Mouse (Mus musculus) gastrocnemius, postnatal 25 days (tissue): Measurements from ENCODE around the gene Nav2. TPM values are rescaled to one million over a fixed set of nuclear protein-coding genes. Genes with fewer than 3 reads are reported as not detected.
A peak's percentile ranks its signal among the peaks of the same experiment; 100 is the strongest.

Experiments
- DNase-seq: peaks from one replicate; pipeline ENCODE4 v3.0.0; 2022
- total RNA-seq, 2 experiments: library from RNA; stranded (reverse); gene quantifications; 1 replicate in 1 of 2; 2 replicates in 1 of 2; pipeline ENCODE4 v1.2.3; 2021

Gene Nav2
- total RNA-seq, 2 experiments from 2014 or later = 29.5 to 30.0 TPM

DNA sequence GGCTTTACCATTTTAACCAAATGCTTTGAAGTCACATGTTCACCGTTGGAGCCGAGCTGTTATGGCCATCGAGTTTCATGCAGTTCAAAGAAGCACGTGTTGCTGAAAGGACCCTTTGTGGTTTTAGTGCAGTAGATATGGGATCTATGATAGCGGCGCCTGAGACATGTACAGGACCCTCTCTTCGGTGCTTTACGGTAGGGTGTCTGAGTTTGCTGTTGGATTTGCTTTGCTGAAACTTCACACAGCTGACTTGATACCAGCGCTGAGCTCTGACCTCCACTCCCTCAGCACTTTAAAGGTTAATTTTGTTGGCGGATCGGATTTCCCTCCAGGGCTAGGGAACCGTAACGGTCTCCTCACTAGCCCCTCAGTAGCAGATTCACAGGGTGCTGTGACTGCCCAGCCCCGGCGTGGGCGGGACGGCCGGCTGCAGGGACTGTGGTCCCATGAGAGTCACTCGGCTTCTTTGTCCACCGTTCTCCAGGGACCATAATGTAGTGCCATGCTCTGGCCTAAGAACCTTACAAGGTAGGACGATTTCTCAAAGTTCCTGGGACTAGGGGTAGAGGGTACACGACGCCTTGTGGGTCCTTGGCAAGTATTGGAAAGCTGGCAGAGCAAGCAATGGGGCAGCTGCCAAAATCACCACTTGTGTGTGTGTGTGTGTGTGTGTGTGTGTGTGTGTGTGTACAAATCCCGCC lies 614.0 kb downstream of the Nav2 start:
- peak; percentile 10 for DNase-seq

DNA sequence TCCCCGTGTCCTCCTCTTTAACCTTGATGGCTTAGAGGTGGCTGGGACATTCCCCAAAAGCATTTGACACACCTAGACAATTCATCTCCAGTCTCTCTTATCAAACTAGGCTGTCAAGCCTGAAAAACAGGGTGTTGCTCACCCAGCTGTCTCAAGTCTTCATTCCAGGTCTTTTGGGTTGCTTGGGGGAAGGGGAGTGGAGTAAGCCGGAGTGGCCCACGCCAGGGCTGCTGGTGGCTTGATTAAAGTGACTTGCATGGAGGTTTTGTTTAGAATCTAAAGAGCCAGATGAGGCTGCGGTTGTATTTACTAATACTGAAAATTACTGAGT lies 614.6 kb downstream of the Nav2 start:
- DNase-seq = no peak

DNA sequence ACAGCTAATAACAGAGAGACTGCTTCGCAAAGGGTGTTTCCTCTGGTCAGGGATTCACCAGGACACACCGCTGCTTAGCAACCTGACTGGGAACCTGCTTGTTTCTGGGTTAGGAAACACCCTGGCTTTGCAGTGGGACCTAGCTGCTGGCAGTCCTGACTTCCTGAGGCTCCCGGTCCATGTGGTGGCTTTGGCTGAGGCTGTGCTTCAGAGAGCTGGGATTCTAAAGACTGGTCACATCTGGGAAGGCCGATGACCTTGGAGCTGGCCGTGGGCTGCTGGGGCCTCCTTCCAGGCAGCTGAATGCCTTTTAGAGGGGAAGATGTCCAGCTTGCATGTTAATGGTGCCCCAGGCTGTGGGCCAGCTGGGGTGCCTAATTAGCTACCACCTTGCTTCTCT lies 615.2 kb downstream of the Nav2 start:
- no peak for DNase-seq

DNA sequence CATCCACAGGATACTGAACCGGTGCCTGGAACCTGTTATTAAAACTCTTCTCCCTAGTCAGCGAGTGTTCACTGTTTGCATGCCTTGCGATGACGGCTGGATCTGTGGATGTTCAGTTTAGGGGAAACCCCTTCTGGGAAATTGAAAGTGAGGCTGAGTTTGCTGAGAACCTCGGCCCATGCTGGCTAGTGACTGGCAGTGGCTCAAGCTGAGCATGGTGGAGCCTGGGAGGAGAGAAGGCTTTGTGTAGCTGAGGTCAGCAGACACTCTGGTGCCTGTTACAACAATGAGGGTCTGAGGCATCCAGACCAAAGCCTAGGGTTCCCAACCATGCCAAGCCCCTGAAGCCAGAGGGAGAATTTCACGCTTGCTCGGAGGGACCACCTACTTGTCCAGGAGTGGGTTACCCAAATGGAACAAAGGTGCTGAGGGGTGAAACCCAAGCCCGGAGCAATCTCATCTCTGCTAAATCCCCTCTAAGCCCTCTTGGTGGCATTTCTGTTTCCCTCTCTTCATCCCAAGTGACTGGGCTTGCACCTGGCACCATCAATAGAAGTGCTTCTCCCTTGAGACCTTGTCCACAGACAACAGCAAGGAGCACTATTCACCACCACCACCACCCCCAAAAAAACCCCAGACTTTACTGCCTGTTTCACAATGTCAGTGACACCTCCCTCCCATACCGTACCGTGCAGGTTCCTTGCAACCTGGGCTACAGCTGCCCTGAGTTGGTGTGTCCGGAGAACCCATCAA lies 617.0 kb downstream of the Nav2 start:
- DNase-seq = no peak

DNA sequence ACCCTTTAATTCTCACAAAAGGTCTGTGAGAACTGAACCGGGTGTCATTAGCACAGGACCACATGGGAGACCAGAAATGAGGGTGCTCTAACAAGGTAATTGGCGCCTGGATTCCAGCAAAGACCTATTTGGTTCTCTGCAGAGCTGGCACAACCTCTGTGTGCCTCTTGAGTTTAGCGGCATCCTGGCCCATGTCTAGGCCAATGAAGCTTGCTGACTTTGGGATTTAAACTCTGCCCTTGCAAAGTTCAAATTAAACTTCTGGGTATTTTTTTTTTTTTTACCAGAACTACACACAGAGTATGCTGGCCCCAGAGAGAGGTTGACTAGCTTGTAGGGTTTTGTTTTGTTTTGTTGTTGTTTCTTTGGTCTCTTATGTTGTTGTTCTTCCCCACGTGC lies 617.6 kb downstream of the Nav2 start:
- no peak for DNase-seq

DNA sequence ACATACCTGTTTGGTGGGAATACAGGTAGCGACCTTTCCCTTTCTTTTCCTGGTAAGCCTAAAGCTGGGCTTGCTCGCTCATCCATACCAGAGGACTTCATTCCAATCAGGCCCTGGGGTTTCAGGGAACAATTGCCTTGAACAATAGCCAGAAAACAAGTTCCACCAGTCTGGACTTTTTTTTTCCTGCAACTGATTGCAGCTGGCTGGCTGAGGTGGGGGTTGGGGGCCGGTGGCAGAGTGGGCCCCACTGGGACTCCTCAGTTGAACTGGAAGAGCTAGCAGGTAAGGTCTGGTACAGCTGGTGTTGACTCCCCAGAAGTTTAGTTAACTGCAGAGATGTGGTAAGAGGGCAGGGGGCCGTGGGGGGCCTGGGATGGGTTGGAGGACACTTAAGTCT lies 619.0 kb downstream of the Nav2 start:
- no peak for DNase-seq

DNA sequence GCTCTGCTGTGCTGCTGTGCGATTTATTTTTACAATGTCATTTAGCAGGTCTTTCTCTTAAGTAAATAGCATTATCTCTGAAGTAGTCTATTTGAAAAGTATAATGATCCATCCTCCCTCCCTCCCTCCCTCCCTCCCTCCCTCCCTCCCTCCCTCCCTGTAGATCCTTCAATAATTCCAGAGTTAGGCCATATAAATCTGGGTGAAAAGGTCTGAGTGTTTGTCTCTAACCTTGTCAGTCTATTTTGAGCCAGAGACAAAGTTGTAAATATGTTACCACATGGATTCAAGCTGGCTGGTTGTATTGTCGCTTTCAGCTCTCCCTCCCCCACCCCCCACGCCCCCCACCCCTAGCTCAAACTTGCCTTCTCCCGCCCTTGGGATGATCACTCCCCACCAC lies 619.4 kb downstream of the Nav2 start:
- no peak for DNase-seq

DNA sequence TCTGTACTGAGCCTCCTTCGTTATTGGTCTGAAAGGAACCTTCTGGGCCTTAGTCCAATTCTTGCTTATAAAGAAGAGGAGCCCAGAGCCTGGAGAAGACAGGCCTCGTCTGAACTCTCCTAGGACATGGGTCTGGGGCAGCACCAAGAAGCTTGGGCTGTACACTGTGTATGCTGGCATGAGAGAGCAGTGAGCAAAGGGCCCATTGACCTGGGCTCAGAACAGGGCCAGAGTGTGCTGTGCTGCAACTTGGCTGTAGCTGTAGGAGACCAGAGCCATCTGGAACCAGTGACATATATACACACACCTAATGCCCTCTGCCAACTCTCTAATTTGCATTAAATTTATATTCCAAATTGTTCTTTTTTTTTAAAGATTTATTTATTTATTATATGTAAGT lies 621.0 kb downstream of the Nav2 start:
- no peak for DNase-seq

DNA sequence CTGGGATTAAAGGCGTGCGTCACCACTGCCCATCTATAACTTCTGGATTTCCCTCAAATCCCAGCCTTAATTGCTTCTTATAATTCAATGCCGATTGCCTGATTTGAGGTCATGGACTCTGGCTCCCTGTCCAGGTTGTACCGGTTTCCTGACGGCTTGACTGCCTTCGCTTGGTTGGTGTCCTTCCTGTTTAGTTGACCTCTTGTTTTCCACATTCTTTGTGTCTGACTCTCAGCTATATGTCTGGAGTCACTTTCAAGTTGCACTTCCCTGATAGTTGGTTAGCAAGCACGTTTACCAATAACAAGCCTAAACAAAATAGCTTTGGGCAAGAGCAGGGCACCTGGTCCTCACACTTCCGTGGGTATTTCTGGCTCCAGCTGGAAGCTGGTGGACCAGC lies 625.1 kb downstream of the Nav2 start:
- DNase-seq = no peak

DNA sequence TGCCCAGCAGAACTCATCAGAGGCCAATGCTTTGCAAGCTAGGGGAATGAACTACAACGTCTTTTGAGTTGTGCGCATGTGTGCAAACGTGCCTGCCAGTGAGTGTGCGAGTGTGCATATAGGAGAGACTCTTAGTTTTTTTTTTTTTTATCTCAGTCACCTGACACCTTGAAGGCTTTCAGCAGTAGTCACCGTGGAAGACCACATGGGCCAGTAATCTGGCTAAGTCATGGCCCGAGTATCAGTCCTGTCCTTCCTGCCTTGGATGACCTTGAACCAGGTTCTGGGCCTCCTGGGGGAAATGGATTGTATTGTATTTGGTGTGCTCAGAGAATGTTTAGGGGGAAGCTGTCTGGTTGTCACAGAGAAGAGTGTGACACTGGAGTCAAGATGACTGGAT lies 625.7 kb downstream of the Nav2 start:
- DNase-seq = no peak

DNA sequence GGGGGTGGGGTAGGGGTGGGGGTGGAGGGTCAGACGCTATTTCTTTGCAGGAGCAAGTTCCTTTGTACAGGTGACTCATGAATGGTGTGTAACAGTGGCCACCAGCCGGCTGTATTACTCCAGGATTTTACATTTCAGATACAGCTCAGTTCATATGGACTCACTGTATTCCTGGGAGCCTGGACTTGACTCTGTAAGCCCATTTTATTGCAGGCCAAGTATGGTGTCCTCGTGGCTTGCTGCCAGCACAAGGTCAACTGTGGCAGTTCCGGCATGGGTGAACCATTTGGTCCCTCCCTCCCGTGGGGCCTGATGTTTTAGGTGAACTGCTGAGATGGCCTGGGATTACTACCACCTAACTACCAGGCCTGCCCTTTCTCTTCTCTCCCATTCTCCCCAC lies 629.8 kb downstream of the Nav2 start:
- DNase-seq = no peak

DNA sequence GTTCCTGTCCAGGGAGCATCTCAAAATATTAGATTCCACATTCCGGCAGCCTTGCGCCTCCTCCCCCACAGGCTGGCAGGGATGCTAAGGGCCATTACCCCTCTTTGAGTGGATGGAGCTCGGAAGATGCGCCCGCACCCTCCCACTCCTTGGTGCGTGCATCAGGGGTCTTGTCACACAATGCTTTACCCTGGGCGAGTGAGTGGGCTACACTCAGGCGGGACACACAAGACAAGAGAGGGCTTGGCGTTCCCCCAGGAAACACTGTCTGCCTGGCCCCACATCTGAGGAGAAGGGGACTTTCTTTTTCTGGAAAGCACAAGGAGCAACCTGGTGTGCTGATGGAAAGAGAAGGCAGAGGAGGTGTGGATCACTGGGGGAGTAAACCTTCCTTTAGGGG lies 631.7 kb downstream of the Nav2 start:
- DNase-seq = no peak

DNA sequence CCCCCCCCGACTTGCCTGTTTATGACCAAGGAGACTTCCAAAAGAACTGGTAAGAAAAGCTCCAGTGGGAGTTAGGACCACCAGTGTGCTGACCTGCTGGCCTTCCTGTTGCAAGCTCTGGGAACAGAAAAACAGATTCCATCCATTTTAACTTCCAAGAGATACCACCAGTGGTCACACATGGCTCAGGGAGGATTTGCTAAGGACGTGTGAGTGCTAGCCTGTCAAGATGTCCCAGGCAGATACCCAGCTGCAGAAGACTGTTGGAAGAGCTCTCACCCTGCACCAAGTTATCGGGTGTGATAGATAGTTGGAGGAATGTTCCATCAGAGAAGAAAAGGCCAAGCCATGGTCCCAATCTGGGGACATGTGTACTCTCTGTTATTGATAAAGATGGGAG lies 633.6 kb downstream of the Nav2 start:
- no peak for DNase-seq

DNA sequence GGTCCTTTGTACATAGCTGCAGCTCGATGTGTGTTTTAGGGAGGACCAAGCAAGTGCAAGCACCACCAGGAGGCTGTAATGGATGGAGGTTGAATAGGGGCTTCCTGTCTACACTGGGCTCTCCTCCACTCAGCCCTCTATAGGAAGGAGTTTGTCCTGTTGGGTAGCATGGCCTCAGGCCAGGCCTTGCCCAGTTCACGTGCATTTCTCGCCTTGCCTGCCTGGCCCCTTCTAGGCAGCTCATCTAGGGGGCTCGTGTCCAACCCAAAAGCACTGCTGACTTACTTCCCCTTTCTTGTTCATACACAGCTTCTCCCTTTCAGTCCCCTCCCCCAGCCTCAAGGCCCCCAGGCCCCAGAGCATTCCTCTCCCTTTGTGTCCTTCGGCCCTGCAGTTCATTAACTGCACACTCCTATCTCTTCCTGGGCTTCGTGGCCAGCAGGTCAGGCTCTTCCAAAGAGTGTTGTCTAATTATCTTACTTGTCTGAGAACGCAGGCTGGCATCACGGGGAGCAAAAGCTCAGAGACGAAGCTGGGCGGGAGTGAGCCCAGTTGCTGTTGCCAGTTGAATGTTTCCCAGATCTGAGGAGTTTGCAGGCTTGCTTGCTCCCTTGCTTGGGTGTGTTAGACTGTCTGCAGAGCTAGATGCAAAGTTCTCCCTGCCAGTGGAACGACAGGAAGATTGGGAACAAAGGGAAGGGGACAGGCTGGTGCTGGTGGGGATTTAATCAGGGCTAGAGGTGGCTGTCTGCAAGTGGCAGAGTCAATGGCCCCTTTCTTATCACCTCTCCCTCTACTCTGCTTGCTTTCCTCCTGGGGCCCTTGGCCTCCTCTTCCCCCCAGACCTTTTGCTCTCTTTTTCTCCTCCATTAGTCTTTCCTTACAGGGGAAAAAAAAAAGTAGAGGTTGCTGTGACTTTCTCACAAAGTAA lies 636.5 kb downstream of the Nav2 start:
- DNase-seq = no peak

DNA sequence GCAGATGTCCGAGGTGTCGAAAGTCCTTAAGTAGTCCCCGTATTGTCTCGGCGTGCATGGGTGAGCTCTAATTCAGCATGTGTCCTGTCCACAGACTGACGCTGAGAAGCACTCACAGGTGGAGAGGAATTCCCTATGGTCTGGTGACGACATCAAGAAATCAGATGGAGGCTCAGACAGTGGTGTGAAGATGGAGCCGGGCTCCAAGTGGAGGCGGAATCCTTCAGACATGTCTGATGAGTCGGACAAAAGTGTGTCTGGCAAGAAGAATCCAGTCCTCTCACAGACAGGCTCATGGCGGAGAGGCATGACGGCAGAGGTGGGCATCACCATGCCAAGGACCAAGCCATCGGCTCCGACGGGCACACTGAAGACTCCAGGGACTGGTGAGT lies 637.2 kb downstream of the Nav2 start:
- DNase-seq = no peak

DNA sequence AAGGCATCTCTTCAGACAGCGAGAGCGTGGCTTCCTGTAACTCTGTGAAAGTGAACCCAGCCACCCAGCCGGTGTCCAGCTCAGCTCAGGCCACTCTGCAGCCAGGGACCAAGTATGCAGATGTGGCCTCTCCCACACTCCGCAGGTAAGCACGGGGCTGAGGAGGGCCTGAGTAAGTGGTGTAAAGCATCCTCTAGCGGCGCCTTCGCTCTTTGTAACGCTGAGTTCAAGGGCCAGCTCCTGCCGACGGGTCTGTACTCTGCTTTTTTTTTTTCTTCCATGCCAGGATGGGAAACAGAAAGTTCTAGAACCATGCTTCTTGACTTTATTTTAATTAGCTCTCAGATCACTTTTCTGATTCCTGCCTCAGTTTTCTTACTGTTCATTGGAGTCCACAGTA lies 639.9 kb downstream of the Nav2 start:
- no peak for DNase-seq

DNA sequence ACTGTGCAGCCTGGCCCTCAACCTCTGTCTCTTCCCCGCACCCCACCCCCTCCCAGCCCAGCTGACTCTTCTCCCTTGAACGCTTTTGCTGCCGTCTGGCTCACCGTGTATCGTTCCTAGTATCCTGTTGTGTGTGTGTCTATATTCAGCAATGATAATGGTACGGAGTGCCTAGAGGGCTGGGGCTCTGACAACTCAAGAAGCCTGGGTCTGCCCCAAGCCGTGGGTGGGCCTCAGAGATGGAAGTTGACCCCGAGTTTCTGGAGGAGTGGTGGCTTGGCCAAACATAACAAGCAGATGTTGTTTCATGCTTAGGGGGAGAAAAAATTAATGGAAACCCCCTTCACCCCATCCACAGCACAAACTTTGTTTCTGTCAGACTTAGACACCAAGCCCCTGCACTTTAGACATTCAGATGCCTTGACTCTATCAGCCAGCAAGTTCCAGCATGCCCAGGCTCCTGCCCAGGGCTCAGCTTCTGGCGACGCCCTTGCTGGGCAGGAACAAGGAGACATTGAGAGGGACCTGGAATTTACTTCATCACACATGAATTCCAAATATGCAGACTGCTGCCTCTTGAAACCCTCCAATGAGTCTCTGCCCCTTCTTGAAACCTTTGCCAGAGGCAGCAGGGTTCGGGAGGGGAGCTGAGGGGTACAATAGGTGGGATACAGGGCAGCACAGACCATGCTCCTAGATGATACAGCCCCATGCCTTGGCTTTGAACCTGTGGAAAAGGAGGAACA lies 644.9 kb downstream of the Nav2 start:
- DNase-seq = no peak

DNA sequence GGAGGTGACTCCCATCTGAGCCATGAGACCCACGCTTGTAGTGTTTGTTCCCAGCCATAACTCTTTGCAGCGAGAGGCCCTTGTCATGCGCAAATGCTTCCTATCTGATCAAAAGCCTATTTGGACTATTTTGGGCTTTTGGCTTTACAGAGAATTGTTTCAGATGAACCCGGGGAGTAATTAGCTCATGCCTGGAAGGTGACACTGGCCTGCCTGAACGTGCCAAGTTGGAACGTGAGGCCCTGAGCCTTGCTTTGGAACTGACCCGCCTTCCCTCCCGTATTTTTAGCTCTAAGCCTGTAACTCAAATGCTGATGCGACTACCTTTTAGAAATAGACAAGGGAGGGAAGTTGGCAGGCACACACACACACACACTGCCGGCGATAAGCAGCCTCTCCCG lies 649.7 kb downstream of the Nav2 start:
- no peak for DNase-seq

DNA sequence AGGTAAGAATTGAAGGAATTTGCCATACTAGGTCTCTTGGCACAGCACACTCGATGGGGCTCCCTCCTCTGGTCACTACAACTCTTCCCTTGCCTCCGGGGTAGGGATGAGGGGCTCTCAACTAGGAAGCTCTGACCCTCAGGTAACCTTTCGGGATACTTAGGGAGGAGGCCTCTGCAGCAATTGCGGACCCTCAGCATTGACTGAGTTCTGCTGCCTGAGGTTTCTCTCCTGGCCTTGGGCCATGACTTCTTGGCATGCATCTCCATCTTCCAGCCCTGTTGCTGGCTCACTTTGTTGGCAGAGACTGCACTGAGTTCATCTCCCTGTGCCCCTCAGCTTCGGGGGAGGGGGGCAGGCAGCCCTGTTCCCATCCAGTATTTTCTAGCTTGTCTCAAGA lies 650.4 kb downstream of the Nav2 start:
- DNase-seq = no peak

DNA sequence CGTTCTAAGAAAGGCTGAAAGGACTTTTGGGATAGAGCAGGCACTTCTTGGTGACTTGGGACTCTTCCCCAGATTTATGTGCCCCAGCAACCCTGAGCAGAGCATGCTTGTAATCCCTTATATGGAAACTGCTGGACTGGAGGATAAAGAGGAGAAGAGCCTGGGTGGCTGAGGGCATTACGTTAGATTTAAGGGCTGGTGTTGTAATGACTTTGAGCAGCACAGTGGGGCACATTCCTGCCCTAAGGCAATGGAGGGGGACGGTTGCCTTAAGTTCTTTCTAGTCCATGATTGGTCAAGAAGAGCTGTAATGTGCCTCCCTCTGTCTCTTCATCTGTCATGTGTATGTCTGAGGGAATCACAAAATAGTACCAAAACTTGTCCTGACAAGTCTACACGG lies 651.5 kb downstream of the Nav2 start:
- no peak for DNase-seq

DNA sequence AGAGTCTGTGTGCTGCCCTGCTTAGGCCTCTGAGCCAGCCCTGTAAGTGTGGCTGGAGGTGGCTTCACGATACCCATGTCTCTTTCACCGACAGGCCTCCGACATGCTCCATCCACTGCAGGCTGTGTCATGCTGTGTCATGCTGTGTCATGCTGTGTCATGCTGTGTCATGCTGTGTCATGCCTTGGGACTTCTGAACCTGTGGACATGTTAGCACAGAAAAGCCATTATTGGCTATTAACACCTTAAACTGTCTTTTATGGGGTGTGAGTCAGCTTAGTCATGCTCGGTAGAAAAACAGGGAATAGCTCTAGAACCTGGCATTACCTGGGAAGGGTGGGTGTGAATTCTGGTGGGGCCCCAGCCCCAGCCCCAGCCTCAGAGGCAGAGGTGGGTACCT lies 653.9 kb downstream of the Nav2 start:
- no peak for DNase-seq

DNA sequence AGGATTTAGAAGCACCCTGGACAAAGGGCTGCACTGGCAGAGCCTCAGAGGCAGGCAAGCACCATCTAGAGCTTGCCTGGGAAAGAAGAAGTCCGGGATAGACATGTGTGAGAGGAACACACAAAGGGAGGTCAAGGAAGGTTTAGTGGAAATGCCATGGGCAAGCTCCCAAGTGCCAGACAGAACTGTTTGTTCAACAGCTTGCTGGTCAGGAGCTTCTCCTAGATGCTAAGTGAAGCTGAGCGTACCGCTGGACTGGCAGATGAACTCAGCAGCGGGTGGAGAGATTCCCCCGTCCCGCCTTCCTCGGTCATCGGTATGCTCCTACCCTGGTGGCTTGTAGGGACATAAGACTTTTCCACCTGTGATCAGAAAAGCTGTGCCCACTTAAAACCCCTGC lies 654.3 kb downstream of the Nav2 start:
- no peak for DNase-seq

DNA sequence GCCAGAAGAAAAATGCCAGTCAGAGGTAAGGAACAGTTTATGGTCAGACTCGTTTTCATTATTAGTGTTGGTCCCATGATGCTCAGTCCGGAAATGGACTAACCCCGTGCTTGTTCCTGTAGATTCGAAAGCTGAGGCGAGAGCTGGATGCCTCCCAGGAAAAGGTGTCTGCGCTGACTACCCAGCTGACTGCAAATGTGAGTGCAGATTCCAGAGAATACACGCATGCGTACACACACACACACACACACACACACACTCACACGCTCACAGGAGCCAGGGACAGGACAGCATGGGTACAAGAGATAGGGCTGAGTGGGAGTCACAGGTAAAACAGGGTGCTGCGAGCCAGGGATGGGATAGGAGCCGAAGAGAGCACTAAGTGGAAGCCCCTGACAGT lies 656.6 kb downstream of the Nav2 start:
- no peak for DNase-seq
